ENCODE assay signal across 19 mouse cellular contexts in genomic region chr5:65686806-65687205, GRCm38 (mm10).
"Had no signal": no experiment of that assay in that cellular context is flagged by ENCODE, and none has a peak within 500 bp of the region (broad histone marks: within the 10 kb centered on the region; RNA-seq: fewer than 3 reads in every experiment).

No protein-coding gene starts in this region.

- H3K4me3 ChIP-seq: midbrain, embryonic 10.5 days; midbrain, embryonic 12.5 days; myocyte; neural tube, embryonic 13.5 days; neural tube, embryonic 15.5 days; stomach, embryonic 15.5 days had no signal

- DNase-seq: lung, adult 18-20 months; lung, embryonic 14.5 days; lung, postnatal 10 days; lung, postnatal 4 days; midbrain, embryonic 14.5 days; retina, postnatal 1 day; right cerebral cortex, adult 18-20 months; right cerebral cortex, postnatal 25 days; right cerebral cortex, postnatal 4 days; thymus, adult 2 months; thymus, postnatal 25 days; thymus, postnatal 4 days had no signal

- H3K27ac ChIP-seq: midbrain, embryonic 10.5 days; midbrain, embryonic 12.5 days; neural tube, embryonic 13.5 days; neural tube, embryonic 15.5 days; stomach, embryonic 15.5 days; stomach, postnatal 0 days had no signal
